Mouse (Mus musculus) CD4-positive, CD25-positive, alpha-beta regulatory T cell, adult 4 months (primary cell): ENCODE data around the gene Sh2d6. TPM values are rescaled to one million over a fixed set of nuclear protein-coding genes. Genes with fewer than 3 reads are reported as not detected.
A peak's percentile ranks its signal among the peaks of the same experiment; 100 is the strongest.

Experiments used
- ATAC-seq: one replicate; pipeline ENCODE4 v1.8.0; 2017
- polyA plus RNA-seq, 2 experiments: library from polyadenylated mRNA; unstranded; fragments of 100-300 nt; shearing (Covaris generic); gene quantifications; one replicate each; pipeline ENCODE4 v1.2.1; 2017

Sh2d6 gene
- not detected for polyA plus RNA-seq

- ATAC-seq, result no peak
Observed at GRCm38 (mm10) chr6:72521607-72522006, at the start of gene Sh2d6. Gene Sh2d6 (minus strand): TSS chr6:72521707.

DNA sequence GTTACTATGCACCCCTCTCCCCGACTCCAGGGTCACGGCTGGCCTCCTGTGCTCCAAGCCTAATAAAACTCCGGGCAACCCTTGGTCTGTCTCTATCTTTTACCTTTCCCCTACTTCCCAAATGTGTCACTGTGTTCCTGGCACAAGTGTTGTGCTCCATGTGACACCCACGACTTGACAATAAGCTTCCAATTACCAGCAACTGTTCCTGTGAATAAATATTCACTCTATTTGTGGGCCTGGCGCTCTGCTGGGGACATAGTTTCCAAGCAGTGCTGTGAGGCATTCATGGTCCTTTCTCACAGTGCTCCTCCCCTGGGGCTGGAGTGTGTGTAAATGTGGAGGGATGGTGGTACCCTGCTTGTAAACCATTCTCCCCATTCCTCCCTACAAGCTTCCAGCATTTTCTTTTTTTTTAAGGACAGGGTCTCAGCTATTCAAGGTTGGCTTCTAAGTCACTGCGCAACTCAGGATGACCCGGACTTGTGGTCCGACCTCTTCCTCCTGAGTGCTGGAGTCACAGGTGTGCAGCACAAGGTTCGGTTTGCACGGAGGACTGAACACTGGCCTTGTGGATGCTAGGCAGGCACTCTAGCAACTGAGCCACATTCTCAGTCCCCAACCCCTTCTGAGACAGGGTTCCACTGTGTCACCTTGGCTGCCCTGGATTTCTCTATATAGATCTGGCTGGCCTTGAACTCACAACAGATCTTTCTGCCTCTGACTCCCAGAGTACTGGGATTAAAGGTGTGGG is 49.3 kb upstream of the Sh2d6 start:
- ATAC-seq, result no peak

- no peak for ATAC-seq
Observed at GRCm38 (mm10) chr6:72568736-72569135, 47.2 kb upstream of the Sh2d6 start.

DNA sequence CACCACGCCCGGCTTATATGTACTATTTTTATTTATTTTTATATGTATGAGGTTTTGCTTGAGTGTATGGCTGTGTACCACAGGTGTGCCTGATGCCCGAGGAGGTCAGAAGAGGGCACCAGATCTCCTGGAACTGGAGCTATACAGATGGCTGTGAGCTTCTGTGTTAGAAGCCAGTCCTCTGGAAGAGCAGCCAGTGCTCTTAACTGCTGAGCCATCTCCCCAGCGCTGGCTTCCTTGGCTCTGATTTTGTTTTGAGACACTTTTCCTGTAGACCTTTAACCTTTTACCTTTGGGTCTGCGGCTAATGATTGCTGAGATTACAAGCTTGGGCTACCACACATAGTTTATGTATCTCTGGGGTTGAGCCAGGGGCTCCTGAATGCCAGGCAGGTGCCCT is 46.0 kb upstream of the Sh2d6 start:
- ATAC-seq, result no peak

DNA sequence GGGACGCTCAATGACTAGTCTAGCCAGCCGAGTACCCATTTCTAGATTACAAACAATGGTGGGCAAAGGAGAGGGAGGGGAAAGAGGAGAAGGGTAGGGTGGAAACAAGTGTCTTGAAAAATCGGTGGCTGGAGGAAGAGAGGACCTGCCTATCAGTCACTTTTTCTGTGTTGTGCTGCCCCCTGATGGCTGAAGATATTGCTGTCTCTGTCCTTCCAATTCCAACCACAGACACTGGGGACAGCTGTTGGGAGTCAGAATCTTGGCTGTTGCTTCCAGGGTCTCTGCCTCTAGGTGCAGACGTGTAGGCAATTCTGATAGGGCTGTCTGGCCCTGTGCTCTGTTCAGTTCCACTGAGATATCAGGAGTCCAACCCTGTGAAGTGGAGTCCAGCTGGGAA is 44.5 kb upstream of the Sh2d6 start:
- ATAC-seq, result peak; percentile 96

GRCm38 (mm10) chr6:72565506-72565905 is 44.0 kb upstream of the Sh2d6 start:
- peak; percentile 3 for ATAC-seq

DNA sequence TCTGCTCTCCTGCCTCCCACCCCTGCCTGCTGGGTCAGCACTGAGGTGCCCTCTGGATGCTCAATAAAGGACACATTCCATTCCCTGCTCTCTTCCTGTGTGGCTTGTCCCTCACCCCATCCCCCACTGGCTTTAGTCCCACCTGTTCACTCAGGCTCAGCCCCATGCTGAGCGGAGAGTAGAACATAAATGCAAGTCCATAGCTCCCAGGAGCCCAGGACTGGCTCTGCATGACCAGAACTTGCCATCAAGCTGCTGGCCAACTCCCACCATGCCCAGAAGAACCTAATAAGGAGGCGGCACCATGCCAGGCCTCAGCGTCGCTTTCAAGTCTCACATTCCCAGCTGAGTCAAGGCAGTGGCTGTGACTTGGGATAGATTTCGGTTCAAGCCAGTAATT is 41.4 kb upstream of the Sh2d6 start:
- no peak for ATAC-seq

- no peak for ATAC-seq
Observed at GRCm38 (mm10) chr6:72562486-72562885, 41.0 kb upstream of the Sh2d6 start.

- ATAC-seq, result no peak
Observed at GRCm38 (mm10) chr6:72560801-72561200, 39.3 kb upstream of the Sh2d6 start.

DNA sequence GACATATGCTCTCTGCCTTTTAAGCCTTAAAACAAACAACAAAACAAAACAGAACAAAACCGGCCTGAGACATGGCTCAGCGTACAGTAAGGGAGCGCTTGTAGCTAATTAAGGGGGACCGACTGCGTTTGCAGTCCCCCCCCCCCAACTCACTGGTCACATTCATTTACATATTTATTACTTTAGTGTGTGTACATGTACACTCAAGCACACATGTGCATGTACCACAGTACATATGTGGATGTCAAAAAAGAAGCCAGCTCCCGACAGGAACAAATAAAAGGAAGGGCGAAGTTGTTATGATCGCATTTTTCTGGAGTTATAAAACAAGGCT is 31.5 kb upstream of the Sh2d6 start:
- no peak for ATAC-seq

DNA sequence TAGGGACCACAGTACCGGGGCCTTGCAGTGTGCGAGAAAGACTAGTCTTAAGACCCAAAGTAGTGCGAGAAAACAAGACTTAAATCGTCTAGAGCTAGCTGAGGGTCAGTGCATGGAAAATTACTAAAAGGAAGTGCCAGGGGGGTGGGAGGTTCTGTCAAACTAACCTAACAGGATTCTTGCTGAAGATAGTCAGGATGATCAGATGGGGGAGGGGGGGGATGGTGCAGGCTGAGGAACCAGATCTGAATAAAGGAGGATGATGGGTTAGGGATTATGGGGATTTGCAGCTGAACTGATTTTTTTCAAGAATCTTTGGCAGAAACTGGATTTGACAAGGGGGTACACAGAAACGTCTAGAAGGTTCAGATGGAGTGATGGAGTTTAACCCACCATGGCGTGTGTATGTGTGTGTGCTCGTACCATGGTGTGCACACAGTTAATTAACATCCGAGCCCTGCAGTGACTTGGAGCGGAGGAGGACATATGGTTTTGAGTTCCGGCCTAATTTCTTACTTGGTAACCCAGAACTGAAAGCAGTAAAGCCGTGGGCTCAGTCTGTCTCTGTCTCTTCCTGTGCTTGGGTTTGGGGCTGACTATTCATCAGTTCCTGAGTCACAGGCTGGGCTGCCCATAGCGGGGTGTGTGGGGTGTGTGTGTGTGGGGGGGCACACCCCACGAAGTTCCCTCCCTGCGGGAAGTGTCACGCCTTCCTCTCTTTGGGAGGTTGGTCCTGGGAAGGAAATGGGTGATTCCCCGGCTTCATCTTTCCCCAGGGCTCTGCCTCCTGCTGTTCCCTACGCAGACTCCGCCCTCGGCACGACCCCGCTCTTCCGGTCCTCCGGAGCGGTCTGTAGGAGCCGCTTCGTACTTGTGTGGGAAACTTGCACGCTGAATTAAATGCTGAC is 30.9 kb upstream of the Sh2d6 start:
- ATAC-seq, result peak; percentile 83

DNA sequence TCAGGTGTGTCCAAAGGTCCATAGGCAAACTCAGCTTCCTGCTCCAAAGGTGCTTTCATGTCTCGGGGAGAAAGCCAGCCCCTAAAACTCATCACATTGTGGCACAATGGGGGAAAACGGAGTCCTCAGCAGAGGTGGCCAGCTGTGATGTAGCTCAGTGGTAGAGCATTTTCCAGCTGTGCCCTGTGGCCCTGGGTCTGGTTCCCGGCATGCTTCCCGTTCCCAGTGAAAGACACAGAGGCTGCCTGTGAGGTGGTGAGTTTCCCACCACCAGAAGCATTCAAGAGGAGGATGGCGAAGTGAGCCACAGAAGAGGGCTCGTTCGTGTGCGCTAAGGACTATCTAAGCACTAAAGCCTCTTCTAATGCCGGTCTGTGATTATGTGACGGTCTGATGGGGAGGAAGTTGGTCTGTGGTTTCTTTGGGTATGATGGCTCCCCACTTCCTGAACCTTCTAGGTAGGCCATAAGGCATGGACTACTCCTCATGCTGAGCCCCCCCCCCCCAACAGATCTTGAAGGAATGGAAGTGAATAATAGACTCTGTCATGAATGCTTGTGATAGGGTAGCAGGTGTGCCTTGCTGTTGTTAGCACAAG is 29.1 kb upstream of the Sh2d6 start:
- ATAC-seq, result peak; percentile 46

GRCm38 (mm10) chr6:72550025-72550424 is 28.5 kb upstream of the Sh2d6 start:
- no peak for ATAC-seq

GRCm38 (mm10) chr6:72549041-72549580 is 27.6 kb upstream of the Sh2d6 start:
- ATAC-seq, result no peak

GRCm38 (mm10) chr6:72547862-72548261 is 26.4 kb upstream of the Sh2d6 start:
- ATAC-seq, result no peak

DNA sequence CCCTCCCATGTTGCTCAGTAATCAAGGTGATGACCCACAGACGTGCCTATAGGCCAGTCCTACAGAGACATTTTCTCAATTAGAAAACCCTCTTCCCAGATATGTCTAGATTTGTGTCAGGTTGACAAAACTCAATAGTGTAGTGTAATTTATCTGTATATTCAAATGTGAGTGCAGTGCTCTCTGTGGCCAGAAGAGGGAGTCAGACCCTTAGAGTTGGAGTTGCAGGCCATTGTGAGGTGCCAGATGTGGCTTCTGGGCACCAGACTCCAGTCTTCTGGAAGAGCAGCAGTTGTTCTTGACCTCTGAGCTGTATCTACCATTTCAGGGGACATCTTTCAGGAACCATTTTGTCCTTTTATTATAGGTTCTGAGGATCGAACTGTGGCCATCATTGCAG is 25.6 kb upstream of the Sh2d6 start:
- ATAC-seq, result no peak

- ATAC-seq, result no peak
Observed at GRCm38 (mm10) chr6:72545377-72545776, 23.9 kb upstream of the Sh2d6 start.

- peak; percentile 85 for ATAC-seq
Observed at GRCm38 (mm10) chr6:72544283-72544987, 22.9 kb upstream of the Sh2d6 start, which contains the start of gene Capg. Gene Capg (plus strand): TSS chr6:72544391.

GRCm38 (mm10) chr6:72543265-72543850 is 21.9 kb upstream of the Sh2d6 start:
- ATAC-seq, result no peak

DNA sequence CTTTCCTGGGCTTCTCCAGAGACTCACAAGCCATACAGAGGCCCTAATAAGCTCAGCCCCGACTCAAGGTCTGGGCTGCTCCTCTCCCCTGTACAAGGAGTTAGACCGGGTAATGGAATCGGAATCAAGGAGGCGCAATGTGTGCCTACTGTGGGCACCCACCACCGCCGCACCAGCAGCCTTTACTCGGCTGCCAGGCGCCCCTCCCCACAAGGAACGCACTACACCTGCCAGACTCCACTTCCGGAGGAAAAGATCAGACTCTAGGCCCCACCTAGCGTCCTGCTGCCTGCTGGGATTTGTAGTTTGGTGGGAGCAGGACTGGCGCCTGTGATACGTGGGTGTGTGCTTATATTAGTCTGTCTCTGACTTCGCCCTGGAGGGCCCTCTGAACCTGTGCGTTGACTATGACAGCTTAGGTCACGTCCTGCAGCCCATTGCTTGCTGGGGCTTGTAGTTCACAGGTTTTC is 17.1 kb upstream of the Sh2d6 start:
- peak; percentile 95 for ATAC-seq

DNA sequence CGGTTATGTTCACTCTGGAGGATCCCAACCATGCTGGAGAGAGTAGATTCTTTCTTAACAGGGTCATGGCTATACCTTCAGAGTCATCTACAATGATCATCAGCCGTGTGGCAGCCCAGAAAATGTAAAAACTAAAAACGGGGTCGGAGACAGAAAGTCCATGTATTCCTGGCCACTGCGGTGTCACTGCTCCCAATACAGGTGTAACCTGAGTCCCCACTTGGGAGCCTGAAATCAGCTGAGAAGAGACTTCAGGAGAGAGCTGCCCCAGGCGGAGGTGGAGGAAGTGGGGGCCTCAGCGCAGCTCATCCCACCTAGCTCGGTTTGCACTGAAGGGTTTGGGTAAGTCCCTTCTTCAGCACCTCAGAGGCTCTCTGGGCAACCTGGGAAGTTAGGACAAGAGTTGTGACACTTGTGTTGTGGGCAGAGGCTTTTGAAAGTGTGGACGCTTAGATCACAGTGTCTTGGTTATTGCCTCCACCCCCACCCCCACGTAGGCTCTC is 16.5 kb upstream of the Sh2d6 start:
- ATAC-seq, result no peak

- ATAC-seq, result peak; percentile 45
Observed at GRCm38 (mm10) chr6:72535165-72535564, 13.7 kb upstream of the Sh2d6 start.
